Mouse (Mus musculus) kidney, embryonic 15.5 days (tissue): Measurements from ENCODE around the gene Elmod1. TPM values are rescaled to one million over a fixed set of nuclear protein-coding genes. Genes with fewer than 3 reads are reported as not detected.
A peak's percentile ranks its signal among the peaks of the same experiment; 100 is the strongest.

ENCODE experiments used
- ATAC-seq: fragments of 200-750 bp; cut with Nextera tagmentation; replicated peaks from 2 replicates; pipeline ENCODE4 v1.8.0; 2017; ENCODE audit warnings: moderate TSS enrichment; ENCODE audit not compliant: low FRiP score
- H3K27ac ChIP-seq: fragments of 300-500 bp; sonication (generic); 2 replicates; pipeline ENCODE4 v1.5.1; 2015; ENCODE audit warnings: mild to moderate bottlenecking, inconsistent platforms
- H3K27me3 ChIP-seq: fragments of 300-500 bp; sonication (generic); 2 replicates; pipeline ENCODE4 v1.6.1; 2015; ENCODE audit warnings: inconsistent platforms
- H3K36me3 ChIP-seq: fragments of 300-500 bp; sonication (generic); 2 replicates; pipeline ENCODE4 v1.6.1; 2015; ENCODE audit warnings: inconsistent platforms
- H3K4me1 ChIP-seq: fragments of 300-500 bp; sonication (generic); 2 replicates; pipeline ENCODE4 v1.6.1; 2015; ENCODE audit warnings: inconsistent platforms
- H3K4me2 ChIP-seq: fragments of 300-500 bp; sonication (generic); 2 replicates; pipeline ENCODE4 v1.6.1; 2015; ENCODE audit warnings: moderate library complexity, mild to moderate bottlenecking, inconsistent platforms
- H3K4me3 ChIP-seq: fragments of 300-500 bp; sonication (generic); replicated peaks from 2 replicates; pipeline ENCODE4 v1.5.1; 2015; ENCODE audit warnings: mild to moderate bottlenecking, inconsistent platforms
- H3K9ac ChIP-seq: fragments of 300-500 bp; sonication (generic); 2 replicates; pipeline ENCODE4 v1.6.1; 2015; ENCODE audit warnings: mild to moderate bottlenecking, inconsistent platforms
- H3K9me3 ChIP-seq: fragments of 300-500 bp; sonication (generic); replicated peaks from 2 replicates; pipeline ENCODE4 v1.6.1; 2016; ENCODE audit warnings: inconsistent platforms
- WGBS: fragments of 180-500 bp; shearing (Covaris S2); methylation state at CpG from one replicate; pipeline ENCODE4 v1.1.7; 2015; ENCODE audit warnings: mixed read lengths; 5-methylcytosine and 5-hydroxymethylcytosine counted together
- polyA plus RNA-seq: library from polyadenylated mRNA; unstranded; fragments of >200 nt; fragmentation: Nextera tagmentation; extraction: Ambion mirVana; gene quantifications from 2 replicates; pipeline ENCODE4 v1.2.1, GENCODE M21; 2015

The Elmod1 gene
- polyA plus RNA-seq, 1 experiment from 2014 or later = 0.53 TPM

GRCm38 (mm10) chr9:53957021-53957420 lies 18.1 kb downstream of the Elmod1 start:
- Histone ChIP-seq H3K9me3 (no peaks in the 10 kb centered on the region), H3K27ac (no peak overlapping the region), H3K4me3 (no peak overlapping the region), H3K36me3 (no peaks in the 10 kb centered on the region), H3K27me3 (no peaks in the 10 kb centered on the region), H3K9ac (no peak overlapping the region), H3K4me2 (no peak overlapping the region), H3K4me1 (peaks cover 5% of the 10 kb centered on the region; the same call in 1 of the 2 replicates)
- WGBS = 14% methylated on average over 11 of the region's 11 CpGs
- ATAC-seq = no peak

- Histone ChIP-seq H3K4me2 (no peak overlapping the region), H3K27ac (no peak overlapping the region), H3K9ac (no peak overlapping the region), H3K36me3 (no peaks in the 10 kb centered on the region), H3K4me1 (peaks cover 5% of the 10 kb centered on the region; the same call in 1 of the 2 replicates), H3K4me3 (no peak overlapping the region), H3K27me3 (no peaks in the 10 kb centered on the region), H3K9me3 (no peaks in the 10 kb centered on the region)
- ATAC-seq = no peak
- whole genome bisulfite sequencing = 32% methylated on average over 6 of the region's 6 CpGs
These were observed 20.2 kb downstream of the Elmod1 start for GRCm38 (mm10) chr9:53954853-53955252.

GRCm38 (mm10) chr9:53947463-53947862 lies 27.6 kb downstream of the Elmod1 start:
- 89% methylated on average over 2 of the region's 2 CpGs for WGBS
- no peak overlapping the region for H3K9ac ChIP-seq

GRCm38 (mm10) chr9:53938555-53938954 lies 36.5 kb downstream of the Elmod1 start:
- no peak overlapping the region for H3K4me2 ChIP-seq
- no peaks in the 10 kb centered on the region for H3K9me3 ChIP-seq
- ATAC-seq = no peak
- no peak overlapping the region for H3K9ac ChIP-seq
- 0 out of 2 replicates have a peak, but pooled peaks cover 4% of the 10 kb centered on the region for H3K27me3 ChIP-seq
- H3K4me3 ChIP-seq = no peak overlapping the region
- H3K4me1 ChIP-seq = no peaks in the 10 kb centered on the region
- H3K27ac ChIP-seq = no peak overlapping the region
- 77% methylated on average over 3 of the region's 3 CpGs for WGBS
- H3K36me3 ChIP-seq = no peaks in the 10 kb centered on the region

More at GRCm38 (mm10) chr9:53947463-53947862, 27.6 kb downstream of the Elmod1 start:
- Histone ChIP-seq H3K9me3 (no peaks in the 10 kb centered on the region), H3K4me1 (no peaks in the 10 kb centered on the region), H3K27ac (no peak overlapping the region), H3K36me3 (no peaks in the 10 kb centered on the region), H3K27me3 (no peaks in the 10 kb centered on the region), H3K4me3 (no peak overlapping the region), H3K4me2 (no peak overlapping the region)
- no peak for ATAC-seq

- no peak overlapping the region for H3K27ac ChIP-seq
- H3K27me3 ChIP-seq = 0 out of 2 replicates have a peak, but pooled peaks cover 4% of the 10 kb centered on the region
- H3K4me2 ChIP-seq = no peak overlapping the region
- no peaks in the 10 kb centered on the region for H3K9me3 ChIP-seq
- H3K4me3 ChIP-seq = no peak overlapping the region
- no peak overlapping the region for H3K9ac ChIP-seq
- 68% methylated on average over 13 of the region's 13 CpGs for WGBS
- H3K4me1 ChIP-seq = 0 out of 2 replicates have a peak, but pooled peaks cover 2% of the 10 kb centered on the region
- H3K36me3 ChIP-seq = no peaks in the 10 kb centered on the region
- ATAC-seq = no peak
These were observed 40.9 kb downstream of the Elmod1 start for GRCm38 (mm10) chr9:53934179-53934578.

- Histone ChIP-seq H3K9me3 (no peaks in the 10 kb centered on the region), H3K4me2 (no peak overlapping the region), H3K36me3 (no peaks in the 10 kb centered on the region), H3K4me3 (no peak overlapping the region), H3K4me1 (0 out of 2 replicates have a peak, but pooled peaks cover 2% of the 10 kb centered on the region), H3K27ac (no peak overlapping the region), H3K27me3 (0 out of 2 replicates have a peak, but pooled peaks cover 4% of the 10 kb centered on the region), H3K9ac (no peak overlapping the region)
- 72% methylated on average over 4 of the region's 4 CpGs for WGBS
- no peak for ATAC-seq
These were observed 41.7 kb downstream of the Elmod1 start for GRCm38 (mm10) chr9:53933375-53933774.

- 12% methylated on average over 7 of the region's 7 CpGs for WGBS
- Histone ChIP-seq H3K4me2 (no peak overlapping the region), H3K27ac (no peak overlapping the region), H3K4me1 (0 out of 2 replicates have a peak, but pooled peaks cover 2% of the 10 kb centered on the region), H3K9ac (no peak overlapping the region), H3K36me3 (no peaks in the 10 kb centered on the region), H3K27me3 (no peaks in the 10 kb centered on the region), H3K9me3 (no peaks in the 10 kb centered on the region), H3K4me3 (no peak overlapping the region)
- ATAC-seq = no peak
These were observed 44.2 kb downstream of the Elmod1 start for GRCm38 (mm10) chr9:53930906-53931305.

- ATAC-seq = no peak
- H3K36me3 ChIP-seq = no peaks in the 10 kb centered on the region
- H3K4me2 ChIP-seq = no peak overlapping the region
- H3K27me3 ChIP-seq = no peaks in the 10 kb centered on the region
- H3K9ac ChIP-seq = no peak overlapping the region
- WGBS = 97% methylated on average over 1 of the region's 1 CpGs
- H3K4me1 ChIP-seq = 0 out of 2 replicates have a peak, but pooled peaks cover 1% of the 10 kb centered on the region
- H3K9me3 ChIP-seq = no peaks in the 10 kb centered on the region
- H3K27ac ChIP-seq = no peak overlapping the region
- H3K4me3 ChIP-seq = no peak overlapping the region
These were observed 54.0 kb downstream of the Elmod1 start for GRCm38 (mm10) chr9:53921061-53921460.

- Histone ChIP-seq H3K4me1 (0 out of 2 replicates have a peak, but pooled peaks cover 2% of the 10 kb centered on the region), H3K27me3 (no peaks in the 10 kb centered on the region), H3K4me3 (no peak overlapping the region), H3K9ac (no peak overlapping the region), H3K27ac (no peak overlapping the region), H3K4me2 (peak overlapping the region; percentile 3; the same call in 1 of the 2 replicates), H3K36me3 (no peaks in the 10 kb centered on the region), H3K9me3 (no peaks in the 10 kb centered on the region)
- 32% methylated on average over 10 of the region's 10 CpGs for WGBS
- ATAC-seq = peak; percentile 69
These were observed 59.0 kb downstream of the Elmod1 start for GRCm38 (mm10) chr9:53915929-53916721.

- no peaks in the 10 kb centered on the region for H3K9me3 ChIP-seq
- H3K36me3 ChIP-seq = no peaks in the 10 kb centered on the region
- H3K4me3 ChIP-seq = no peak overlapping the region
- WGBS = 80% methylated on average over 2 of the region's 2 CpGs
- H3K27me3 ChIP-seq = no peaks in the 10 kb centered on the region
- ATAC-seq = no peak
- H3K27ac ChIP-seq = no peak overlapping the region
- no peak overlapping the region for H3K4me2 ChIP-seq
- H3K4me1 ChIP-seq = no peaks in the 10 kb centered on the region
- no peak overlapping the region for H3K9ac ChIP-seq
These were observed 64.3 kb downstream of the Elmod1 start for GRCm38 (mm10) chr9:53910823-53911222.

GRCm38 (mm10) chr9:53910331-53910730 lies 64.8 kb downstream of the Elmod1 start:
- Histone ChIP-seq H3K4me3 (no peak overlapping the region), H3K27ac (no peak overlapping the region), H3K9me3 (no peaks in the 10 kb centered on the region), H3K4me2 (no peak overlapping the region), H3K9ac (no peak overlapping the region), H3K36me3 (no peaks in the 10 kb centered on the region), H3K4me1 (no peaks in the 10 kb centered on the region), H3K27me3 (no peaks in the 10 kb centered on the region)
- ATAC-seq = no peak
- 72% methylated on average over 5 of the region's 5 CpGs for WGBS

- Histone ChIP-seq H3K27me3 (no peaks in the 10 kb centered on the region), H3K9ac (no peak overlapping the region), H3K36me3 (no peaks in the 10 kb centered on the region), H3K4me1 (no peaks in the 10 kb centered on the region), H3K4me2 (no peak overlapping the region), H3K27ac (no peak overlapping the region), H3K9me3 (no peaks in the 10 kb centered on the region), H3K4me3 (no peak overlapping the region)
- peak; percentile 40; the same call in 1 of the 2 replicates for ATAC-seq
- WGBS = 48% methylated on average over 10 of the region's 10 CpGs
These were observed 68.3 kb downstream of the Elmod1 start for GRCm38 (mm10) chr9:53906798-53907197.
